Mouse (Mus musculus): Measurements from ENCODE around the gene Nek1.

Nek1 gene

GRCm38 (mm10) chr8:60992910-60993638, at the start of gene Nek1:
Gene Nek1 (plus strand): TSS chr8:60993195.
- in situ Hi-C loops (cut with MboI, MseI) = loop anchor here in 1 of 2 experiments (10.0 kb wide), 1 partner anchor 492 kb away; the partner anchor contains the start of gene Cbr4

- in situ Hi-C loops (cut with MboI, MseI) = no loop called here
Observed at GRCm38 (mm10) chr8:60947503-60947902, 45.5 kb upstream of the Nek1 start.

GRCm38 (mm10) chr8:60949859-60950258, 43.1 kb upstream of the Nek1 start:
- in situ Hi-C loops (cut with MboI, MseI) = no loop called here

DNA sequence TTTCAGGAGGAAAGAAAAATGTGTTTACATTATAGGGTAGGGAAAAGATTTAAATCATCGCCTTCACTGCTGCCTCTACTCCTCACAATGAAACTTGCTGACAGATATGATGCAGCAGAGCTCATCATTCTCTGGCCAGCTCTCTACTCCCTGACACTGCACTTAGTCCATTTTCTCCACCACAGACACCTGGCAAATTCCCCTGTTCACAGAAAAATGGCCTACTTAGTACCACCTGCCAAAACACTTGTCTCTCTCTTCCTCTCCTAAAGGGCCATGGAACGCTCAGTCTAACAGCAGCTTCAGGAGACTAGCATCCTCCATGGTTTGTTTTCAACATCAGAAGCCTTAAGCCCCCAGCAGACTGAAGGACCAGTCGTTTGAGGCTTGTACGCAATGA, 41.7 kb upstream of the Nek1 start:
- in situ Hi-C loops (cut with MboI, MseI) = no loop called here

DNA sequence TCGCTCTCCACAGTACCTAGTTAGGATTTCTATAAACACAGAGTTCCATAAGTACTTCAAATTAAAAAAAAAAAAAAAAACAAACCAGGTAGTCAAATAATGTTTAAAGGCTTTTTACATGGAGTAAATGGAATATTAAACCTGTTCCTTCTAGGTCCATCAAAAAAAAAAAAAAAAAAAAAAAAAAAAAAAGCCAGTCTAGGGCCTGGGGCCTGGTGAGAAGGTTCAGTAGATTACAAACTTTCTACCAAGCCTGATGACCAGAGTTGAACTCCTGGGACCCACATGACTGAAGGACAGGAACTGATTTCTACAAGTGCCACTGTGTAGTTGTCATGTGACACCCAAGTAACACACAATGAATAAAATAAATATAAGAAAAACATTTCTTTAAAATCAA, 41.2 kb upstream of the Nek1 start:
- in situ Hi-C loops (cut with MboI, MseI) = no loop called here

DNA sequence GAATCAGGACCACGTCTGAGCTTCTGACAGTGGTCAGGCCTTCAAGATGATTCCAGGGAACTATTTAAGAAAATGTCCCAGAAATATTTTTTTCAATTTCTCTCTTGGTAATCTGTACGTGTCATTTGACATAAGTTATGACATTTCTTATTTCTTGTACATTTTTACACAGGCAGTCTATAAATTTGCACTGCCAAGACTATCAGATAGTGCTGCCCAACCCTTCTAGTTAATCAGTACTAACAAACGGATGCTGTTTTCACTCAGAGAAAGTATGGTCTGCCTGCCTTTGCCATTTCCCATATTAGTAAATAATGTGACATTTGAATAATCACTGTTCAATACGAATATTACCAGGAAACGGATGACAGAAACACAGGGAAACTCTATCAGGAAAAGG, 40.2 kb upstream of the Nek1 start:
- in situ Hi-C loops (cut with MboI, MseI) = no loop called here

GRCm38 (mm10) chr8:60954281-60955014, 38.5 kb upstream of the Nek1 start:
- in situ Hi-C loops (cut with MboI, MseI) = no loop called here

GRCm38 (mm10) chr8:60956847-60957246, 36.1 kb upstream of the Nek1 start:
- in situ Hi-C loops (cut with MboI, MseI) = no loop called here

GRCm38 (mm10) chr8:60962763-60963162, 30.2 kb upstream of the Nek1 start:
- in situ Hi-C loops (cut with MboI, MseI) = no loop called here

DNA sequence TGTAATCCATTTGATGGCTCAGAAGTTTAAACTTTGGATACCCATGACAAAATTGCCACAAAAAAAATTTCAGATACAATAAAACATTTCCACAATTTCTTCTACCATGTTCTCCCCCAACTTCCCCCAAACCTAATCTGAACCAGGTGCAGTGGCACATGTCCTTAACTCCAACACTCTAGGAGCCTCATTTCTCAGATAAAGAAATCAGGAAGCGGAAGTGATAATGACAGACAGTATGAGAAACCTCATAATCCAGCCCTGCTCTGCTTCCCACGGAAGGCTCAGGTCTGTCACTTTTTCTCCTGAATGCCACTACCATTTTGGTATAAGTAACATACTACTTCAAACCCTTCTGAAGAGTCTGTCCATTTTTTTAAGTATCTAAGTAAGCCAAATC, 29.1 kb upstream of the Nek1 start:
- in situ Hi-C loops (cut with MboI, MseI) = no loop called here

DNA sequence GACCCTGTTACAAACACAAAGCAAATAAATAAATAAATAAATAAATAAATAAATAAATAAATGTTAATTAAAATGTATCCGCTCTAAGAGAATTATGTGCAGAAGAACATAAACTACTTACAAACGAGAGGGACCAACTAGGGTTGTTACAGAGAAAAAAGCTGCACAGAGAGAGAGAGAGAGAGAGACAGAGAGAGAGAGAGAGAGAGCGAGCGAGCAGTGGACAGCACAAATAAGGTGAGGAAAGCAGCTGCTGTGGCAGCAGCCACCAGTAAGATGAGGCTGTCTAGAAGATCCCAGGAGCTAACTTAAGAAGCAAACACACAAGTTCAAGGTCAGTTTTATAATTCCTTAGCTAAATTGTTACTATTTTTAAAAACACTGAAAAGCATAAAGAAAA, 28.5 kb upstream of the Nek1 start:
- in situ Hi-C loops (cut with MboI, MseI) = no loop called here

DNA sequence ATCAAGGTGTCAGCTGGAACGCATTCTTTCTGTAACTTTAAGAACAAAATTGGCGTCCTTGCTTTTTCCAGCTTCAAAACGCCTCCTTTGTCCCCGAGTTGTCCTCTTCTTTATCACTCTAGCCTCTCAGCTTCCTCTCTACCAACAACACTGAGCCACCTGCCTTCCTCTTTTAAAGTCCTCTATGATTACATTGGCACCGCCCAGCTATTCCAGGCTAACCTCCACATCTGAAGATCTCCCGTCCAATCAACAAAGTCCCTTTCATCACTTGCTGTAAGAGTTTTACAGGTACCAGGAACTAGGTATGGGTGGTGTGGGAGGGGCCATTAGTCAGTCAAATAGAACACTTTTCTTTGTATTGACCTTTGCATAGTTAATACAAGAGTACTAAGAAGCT, 27.7 kb upstream of the Nek1 start:
- in situ Hi-C loops (cut with MboI, MseI) = no loop called here

DNA sequence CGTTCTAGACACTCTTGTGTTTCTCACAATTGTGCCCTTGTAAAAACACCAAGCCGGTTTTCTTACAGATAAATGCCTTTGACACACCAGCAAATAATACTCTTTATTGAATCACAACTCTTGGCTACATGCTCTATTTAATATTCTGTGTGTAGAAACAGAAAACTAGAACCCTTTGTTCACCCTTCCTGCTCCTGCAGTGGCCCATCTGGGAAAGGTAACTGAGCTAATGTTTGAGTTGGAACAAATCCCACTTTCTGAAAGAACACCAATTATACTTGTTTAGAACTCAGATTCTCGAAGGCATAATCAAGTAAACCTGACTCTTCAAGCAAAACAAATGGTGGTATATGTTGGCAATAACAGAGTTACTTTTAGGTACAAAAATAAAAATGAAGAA, 27.3 kb upstream of the Nek1 start:
- in situ Hi-C loops (cut with MboI, MseI) = no loop called here

GRCm38 (mm10) chr8:60969091-60969490, 23.9 kb upstream of the Nek1 start:
- in situ Hi-C loops (cut with MboI, MseI) = no loop called here

- in situ Hi-C loops (cut with MboI, MseI) = no loop called here
Observed at GRCm38 (mm10) chr8:60971808-60972207, 21.2 kb upstream of the Nek1 start.

DNA sequence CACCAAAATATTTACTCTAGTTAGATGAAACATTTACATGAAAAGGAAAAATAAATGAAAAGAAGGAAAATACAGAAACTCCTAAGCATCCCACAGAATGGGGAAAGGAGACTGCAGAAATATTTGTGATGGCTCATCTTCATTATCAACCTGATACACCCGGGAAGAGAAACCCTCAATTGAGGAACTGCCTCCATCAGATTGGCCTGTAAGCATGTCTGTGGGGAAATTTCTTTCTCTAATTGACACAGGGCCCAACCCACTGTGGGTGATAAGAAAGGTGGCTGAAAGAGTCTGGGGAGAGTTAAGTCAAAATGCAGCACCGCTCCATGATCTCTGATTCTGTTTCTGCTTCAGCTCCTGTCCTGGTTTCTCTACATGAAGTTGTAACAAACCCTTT, 19.5 kb upstream of the Nek1 start:
- in situ Hi-C loops (cut with MboI, MseI) = no loop called here

GRCm38 (mm10) chr8:60974837-60975236, 18.2 kb upstream of the Nek1 start:
- in situ Hi-C loops (cut with MboI, MseI) = no loop called here

- in situ Hi-C loops (cut with MboI, MseI) = no loop called here
Observed at GRCm38 (mm10) chr8:60976818-60977217, 16.2 kb upstream of the Nek1 start.

GRCm38 (mm10) chr8:60978496-60978895, 14.5 kb upstream of the Nek1 start:
- in situ Hi-C loops (cut with MboI, MseI) = no loop called here

DNA sequence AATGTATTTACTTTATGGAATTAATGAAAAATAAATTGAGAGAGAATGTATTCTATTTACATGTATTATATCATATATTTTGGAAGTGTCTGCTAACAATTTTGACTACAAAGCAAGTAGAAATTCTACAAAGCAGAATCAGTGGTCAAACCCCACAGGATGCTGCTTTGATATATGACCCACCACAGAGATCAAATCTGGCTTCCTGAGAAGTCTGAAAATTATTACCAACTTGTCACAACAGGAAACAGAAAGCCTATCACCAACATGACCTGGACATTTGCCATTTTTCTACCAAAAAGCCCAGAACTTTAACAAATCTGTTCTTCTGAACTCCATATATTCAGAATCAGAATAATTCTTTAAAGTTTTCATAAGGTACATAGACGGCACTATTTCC, 11.6 kb upstream of the Nek1 start:
- in situ Hi-C loops (cut with MboI, MseI) = no loop called here

DNA sequence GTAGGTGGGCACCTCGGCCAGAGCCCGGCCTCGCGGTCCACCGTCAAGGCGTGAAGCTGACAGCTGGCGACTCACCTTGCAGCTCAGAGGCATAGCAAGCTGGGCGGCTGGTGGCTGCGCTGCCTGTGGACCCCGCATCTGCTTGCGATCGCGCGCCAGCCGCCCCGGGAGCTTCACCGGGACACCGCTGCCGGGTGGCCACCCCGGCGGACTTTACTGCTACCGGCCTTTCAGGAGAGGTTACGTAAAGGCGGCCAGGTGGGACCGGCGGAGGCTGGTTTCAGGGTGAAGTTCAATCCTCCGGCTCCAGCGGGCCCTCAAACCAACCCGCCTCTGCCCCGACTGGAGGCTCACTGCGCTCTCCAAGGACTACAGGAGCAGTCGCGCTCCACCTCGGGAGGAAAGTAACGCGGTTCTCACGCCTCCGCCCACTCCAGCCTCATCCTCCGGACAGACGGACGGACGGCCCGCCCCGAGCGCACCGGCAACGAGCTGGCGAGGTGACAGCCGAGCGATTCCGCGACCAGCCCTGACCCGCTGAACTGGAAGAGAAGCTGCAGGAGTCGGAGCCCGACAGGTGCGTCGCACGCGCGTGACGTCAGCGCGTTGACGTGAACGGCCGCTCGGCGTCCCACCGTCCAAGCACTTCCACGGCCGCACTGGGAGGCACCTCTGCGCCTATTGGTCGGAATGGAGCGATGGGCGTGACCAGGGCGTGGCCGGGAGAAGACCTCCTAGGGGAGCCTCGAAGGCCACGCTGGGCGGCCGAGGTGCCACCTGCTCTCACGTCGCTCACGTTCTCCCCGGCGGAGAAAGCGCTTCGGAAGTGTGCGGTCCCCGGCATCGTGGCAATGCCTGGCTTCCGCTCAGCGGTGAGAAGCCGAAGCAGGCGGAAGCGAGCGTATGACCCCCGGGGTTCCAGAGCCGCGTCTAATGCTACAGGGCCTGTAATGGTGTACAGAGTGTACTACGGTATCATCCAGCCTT, 10.0 kb upstream of the Nek1 start, which contains the start of gene Clcn3:
Gene Clcn3, minus strand, starts transcription at position 600 of the 987 bp plus-strand sequence.
- in situ Hi-C loops (cut with MboI, MseI) = no loop called here

- in situ Hi-C loops (cut with MboI, MseI) = no loop called here
Observed at GRCm38 (mm10) chr8:60983688-60984079, 9.3 kb upstream of the Nek1 start.
